Mouse (Mus musculus): Measurements from ENCODE around the gene Pfn4. TPM values are rescaled to one million over a fixed set of nuclear protein-coding genes. Genes with fewer than 3 reads are reported as not detected.
"Not testable (repeated sequence)": the region's sequence is repeated elsewhere in the genome, so short reads cannot be mapped to it uniquely, and the experiment has no call there.

The Pfn4 gene
- polyA plus RNA-seq, 1 experiment from 2014 or later, result 2.1 TPM

- Histone ChIP-seq H3K9ac (no peak within 1 kb of the TSS), H3K9me3 (ENCODE audit: low read depth, low read length) (no peaks in the 10 kb centered on the region), H3K4me1 (ENCODE audit: insufficient read depth) (no peaks in the 10 kb centered on the region), H3K27me3 (ENCODE audit: insufficient read depth, low read length) (no peaks in the 10 kb centered on the region), H3K4me2 (no peak within 1 kb of the TSS), H3K36me3 (ENCODE audit: insufficient read depth) (no peaks in the 10 kb centered on the region), H3K27ac (ENCODE audit: low read depth) (no peak within 1 kb of the TSS), H3K4me3 (ENCODE audit: low read depth, low read length) (no peak within 1 kb of the TSS)
- ATAC-seq (ENCODE audit: insufficient read depth) (no peak), DNase-seq (no peak)
- no peak for TF ChIP-seq CTCF (IDR thresholded peaks at IDR 0.05; ENCODE audit: low read depth)
- WGBS, result 89% methylated on average over 18 of the region's 18 CpGs
Observed at GRCm38 (mm10) chr12:4738031-4738576, 30.7 kb upstream of the Pfn4 start, which contains the start of gene Fam228a. Gene Fam228a (minus strand): TSS chr12:4738430.

DNA sequence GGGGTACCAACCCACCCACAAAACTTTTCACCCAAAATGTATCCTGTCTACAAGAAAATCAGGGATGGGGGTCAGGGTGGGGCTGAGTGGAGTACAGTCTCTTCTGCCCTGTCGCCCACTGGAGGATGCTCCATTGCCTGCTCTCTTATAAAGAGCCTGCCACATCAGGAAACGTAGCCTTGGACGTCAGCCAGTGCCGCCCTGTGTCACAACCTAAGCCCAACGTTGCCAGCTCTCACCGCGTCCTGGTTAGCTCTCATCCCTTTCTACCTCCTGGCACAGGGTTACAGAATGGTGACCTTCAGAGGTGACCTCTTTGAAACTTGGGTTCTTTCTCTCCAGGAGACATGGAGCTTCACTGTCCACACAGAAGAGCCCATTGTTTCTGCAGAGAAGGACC is 28.0 kb upstream of the Pfn4 start:
- H3K9ac ChIP-seq, result no peak overlapping the region
- DNase-seq (no peak), ATAC-seq (ENCODE audit: insufficient read depth) (no peak)
- H3K4me2 ChIP-seq, result no peak overlapping the region
- no peaks in the 10 kb centered on the region for H3K9me3 ChIP-seq (ENCODE audit: low read depth, low read length)
- H3K36me3 ChIP-seq (ENCODE audit: insufficient read depth), result no peaks in the 10 kb centered on the region
- H3K4me1 ChIP-seq (ENCODE audit: insufficient read depth), result no peaks in the 10 kb centered on the region
- H3K4me3 ChIP-seq (ENCODE audit: low read depth, low read length), result no peak overlapping the region
- no peak overlapping the region for H3K27ac ChIP-seq (ENCODE audit: low read depth)
- no peaks in the 10 kb centered on the region for H3K27me3 ChIP-seq (ENCODE audit: insufficient read depth, low read length)
- 80% methylated on average over 7 of the region's 7 CpGs for WGBS
- TF ChIP-seq CTCF (IDR thresholded peaks at IDR 0.05; ENCODE audit: low read depth), result no peak

DNA sequence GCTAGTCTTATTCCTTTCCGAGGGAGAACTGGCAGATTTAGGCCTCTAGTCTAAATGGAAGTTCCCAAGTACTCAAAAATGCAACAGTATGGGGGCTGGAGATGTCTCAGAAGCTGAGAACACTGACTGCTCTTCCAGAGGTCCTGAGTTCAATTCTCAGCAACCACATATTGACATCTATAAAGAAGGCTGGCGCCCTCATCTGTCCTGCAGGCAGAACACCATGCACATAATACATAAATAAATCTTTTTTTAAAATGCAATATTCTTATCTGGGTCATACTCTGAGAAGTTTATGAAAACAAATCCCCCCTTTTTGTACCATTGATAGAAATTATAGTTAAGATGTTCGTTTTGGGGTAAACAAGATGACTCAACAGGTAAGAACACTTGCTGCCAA is 26.6 kb upstream of the Pfn4 start:
- WGBS, result 77% methylated on average over 3 of the region's 3 CpGs
- no peak for DNase-seq

GRCm38 (mm10) chr12:4744486-4744885 is 24.3 kb upstream of the Pfn4 start:
- no peak for DNase-seq
- no peak for ATAC-seq (ENCODE audit: insufficient read depth)
- 80% methylated on average over 10 of the region's 10 CpGs for whole genome bisulfite sequencing
- Histone ChIP-seq H3K27me3 (ENCODE audit: insufficient read depth, low read length) (no peaks in the 10 kb centered on the region), H3K4me1 (ENCODE audit: insufficient read depth) (no peaks in the 10 kb centered on the region), H3K4me3 (ENCODE audit: low read depth, low read length) (no peak overlapping the region), H3K9ac (no peak overlapping the region), H3K9me3 (ENCODE audit: low read depth, low read length) (no peaks in the 10 kb centered on the region), H3K36me3 (ENCODE audit: insufficient read depth) (no peaks in the 10 kb centered on the region), H3K27ac (ENCODE audit: low read depth) (no peak overlapping the region), H3K4me2 (no peak overlapping the region)
- TF ChIP-seq CTCF (IDR thresholded peaks at IDR 0.05; ENCODE audit: low read depth), result no peak

More for the DNA sequence above, 26.6 kb upstream of the Pfn4 start:
- no peak overlapping the region for H3K4me3 ChIP-seq (ENCODE audit: low read depth, low read length)
- H3K9ac ChIP-seq, result no peak overlapping the region
- TF ChIP-seq CTCF (IDR thresholded peaks at IDR 0.05; ENCODE audit: low read depth), result no peak
- no peaks in the 10 kb centered on the region for H3K27me3 ChIP-seq (ENCODE audit: insufficient read depth, low read length)
- H3K9me3 ChIP-seq (ENCODE audit: low read depth, low read length), result no peaks in the 10 kb centered on the region
- ATAC-seq (ENCODE audit: insufficient read depth), result no peak
- H3K36me3 ChIP-seq (ENCODE audit: insufficient read depth), result no peaks in the 10 kb centered on the region
- no peak overlapping the region for H3K27ac ChIP-seq (ENCODE audit: low read depth)
- no peaks in the 10 kb centered on the region for H3K4me1 ChIP-seq (ENCODE audit: insufficient read depth)
- no peak overlapping the region for H3K4me2 ChIP-seq

- ATAC-seq (ENCODE audit: insufficient read depth); H3K27ac ChIP-seq (ENCODE audit: low read depth); H3K4me3 ChIP-seq (ENCODE audit: low read depth, low read length); H3K36me3 ChIP-seq (ENCODE audit: insufficient read depth); H3K9ac ChIP-seq; H3K4me1 ChIP-seq (ENCODE audit: insufficient read depth); H3K27me3 ChIP-seq (ENCODE audit: insufficient read depth, low read length); DNase-seq; H3K9me3 ChIP-seq (ENCODE audit: low read depth, low read length); H3K4me2 ChIP-seq: not testable (repeated sequence)
- 87% methylated on average over 4 of the region's 4 CpGs for WGBS
Observed at GRCm38 (mm10) chr12:4754451-4754850, 14.4 kb upstream of the Pfn4 start.

DNA sequence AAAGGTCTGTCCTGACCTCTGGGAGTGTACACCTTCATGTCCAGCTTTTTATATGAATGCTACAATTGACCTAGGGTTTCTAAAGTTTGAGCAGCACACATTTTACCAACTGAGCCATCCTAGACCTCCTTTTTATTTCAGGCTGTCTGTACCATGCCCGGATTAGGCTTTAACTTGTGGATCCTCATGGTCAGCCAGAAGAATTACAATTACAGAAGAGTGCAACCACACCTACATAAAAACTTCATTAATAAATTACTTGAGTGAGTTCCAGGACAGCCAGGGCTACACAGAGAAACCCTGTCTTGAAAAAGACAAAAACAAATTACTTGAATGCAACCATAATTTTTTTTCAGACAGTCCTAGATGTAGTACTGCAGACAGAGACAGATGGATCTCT is 11.8 kb upstream of the Pfn4 start:
- TF ChIP-seq CTCF (IDR thresholded peaks at IDR 0.05; ENCODE audit: low read depth), result no peak
- DNase-seq, result no peak
- H3K4me1 ChIP-seq (ENCODE audit: insufficient read depth), result no peaks in the 10 kb centered on the region
- no peaks in the 10 kb centered on the region for H3K36me3 ChIP-seq (ENCODE audit: insufficient read depth)
- no peak overlapping the region for H3K4me3 ChIP-seq (ENCODE audit: low read depth, low read length)
- no peak overlapping the region for H3K4me2 ChIP-seq
- no peak overlapping the region for H3K9ac ChIP-seq
- 81% methylated on average over 1 of the region's 1 CpGs for WGBS
- no peaks in the 10 kb centered on the region for H3K9me3 ChIP-seq (ENCODE audit: low read depth, low read length)
- no peak for ATAC-seq (ENCODE audit: insufficient read depth)
- H3K27ac ChIP-seq (ENCODE audit: low read depth), result no peak overlapping the region
- H3K27me3 ChIP-seq (ENCODE audit: insufficient read depth, low read length), result no peaks in the 10 kb centered on the region

GRCm38 (mm10) chr12:4769333-4769723 is 506 bp downstream of the Pfn4 start:
- H3K27ac ChIP-seq (ENCODE audit: low read depth), result peak overlapping the region; percentile 84; the same call in 1 of the 2 replicates
- WGBS, result 18% methylated on average over 13 of the region's 13 CpGs
- H3K4me2 ChIP-seq, result peak overlapping the region; percentile 79
- H3K9me3 ChIP-seq (ENCODE audit: low read depth, low read length), result no peaks in the 10 kb centered on the region
- H3K27me3 ChIP-seq (ENCODE audit: insufficient read depth, low read length), result no peaks in the 10 kb centered on the region
- DNase-seq (no peak), ATAC-seq (ENCODE audit: insufficient read depth) (no peak; the same call in 1 of the 2 replicates)
- no peak for TF ChIP-seq CTCF (IDR thresholded peaks at IDR 0.05; ENCODE audit: low read depth)
- peak overlapping the region; percentile 61 for H3K4me3 ChIP-seq (ENCODE audit: low read depth, low read length)
- no peaks in the 10 kb centered on the region for H3K4me1 ChIP-seq (ENCODE audit: insufficient read depth)
- no peaks in the 10 kb centered on the region for H3K36me3 ChIP-seq (ENCODE audit: insufficient read depth)
- peak overlapping the region; percentile 83 for H3K9ac ChIP-seq
